20 mouse cellular contexts compared by ENCODE assay signal in the genomic region with DNA sequence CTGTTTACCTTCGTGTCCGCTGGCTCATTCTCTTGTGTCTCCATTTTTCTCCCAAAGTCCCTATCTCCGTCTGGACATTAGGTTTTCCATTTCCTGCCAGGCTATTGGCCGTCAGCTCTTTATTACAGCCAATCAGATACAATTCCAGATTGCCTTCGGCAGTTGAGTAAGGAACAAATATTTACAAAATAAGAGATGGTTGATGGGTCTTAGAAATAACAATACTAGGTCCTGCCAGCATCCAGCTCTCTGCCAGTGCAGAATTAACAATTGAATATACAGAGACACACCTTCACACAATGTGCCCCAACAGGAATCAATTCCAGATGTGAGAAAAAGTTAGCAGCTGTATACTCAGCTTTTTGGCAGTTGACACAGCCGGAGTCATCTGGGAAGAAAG. TPM values are rescaled to one million over a fixed set of nuclear protein-coding genes. Genes with fewer than 3 reads are reported as not detected.
DNase-seq lines count a peak whose midpoint lies in the region; ATAC-seq and TF ChIP-seq lines count a peak whose summit lies in the region.
"Had no signal": no experiment of that assay in that cellular context is flagged by ENCODE, and none has a peak within 500 bp of the region (broad histone marks: within the 10 kb centered on the region; RNA-seq: fewer than 3 reads in every experiment).

No protein-coding gene starts in this region.

- H3K36me3 ChIP-seq in liver, embryonic 13.5 days: no peaks in the 10 kb centered on the region
- no peaks in the 10 kb centered on the region for H3K36me3 ChIP-seq in liver, embryonic 11.5 days (ENCODE audit: control insufficient read depth, insufficient read depth, low read length)
- H3K36me3 ChIP-seq in ES-Bruce4 (ENCODE audit: control insufficient read depth, insufficient read depth, low read length, poor library complexity, severe bottlenecking): no peaks in the 10 kb centered on the region
- H3K36me3 ChIP-seq: embryonic facial prominence, embryonic 15.5 days; forebrain, embryonic 10.5 days; heart, embryonic 12.5 days; hindbrain, embryonic 10.5 days; intestine, embryonic 15.5 days had no signal

- no peak overlapping the region for H3K4me3 ChIP-seq in liver, embryonic 13.5 days (replicated peaks)
- H3K4me3 ChIP-seq in liver, embryonic 11.5 days (ENCODE audit: low read depth, low read length): no peak overlapping the region
- peak overlapping the region; percentile 32 for H3K4me3 ChIP-seq in ES-Bruce4 (ENCODE audit: low read depth, low read length)
- H3K4me3 ChIP-seq: embryonic facial prominence, embryonic 15.5 days; erythroblast, embryonic 14.5 days; forebrain, embryonic 10.5 days; heart, embryonic 12.5 days; hindbrain, embryonic 10.5 days; intestine, embryonic 15.5 days had no signal

- H3K9me3 ChIP-seq in liver, embryonic 13.5 days (replicated peaks): no peaks in the 10 kb centered on the region
- no peaks in the 10 kb centered on the region for H3K9me3 ChIP-seq in liver, embryonic 11.5 days (ENCODE audit: control insufficient read depth, low read length)
- H3K9me3 ChIP-seq in ES-Bruce4 (replicated peaks; ENCODE audit: control insufficient read depth, insufficient read depth, low read length, poor library complexity, severe bottlenecking): no peaks in the 10 kb centered on the region; the same call in 1 of the 2 replicates
- H3K9me3 ChIP-seq: embryonic facial prominence, embryonic 15.5 days; forebrain, embryonic 10.5 days; heart, embryonic 12.5 days; hindbrain, embryonic 10.5 days; intestine, embryonic 15.5 days had no signal

- H3K27ac ChIP-seq in liver, embryonic 13.5 days: peak overlapping the region; percentile 43; the same call in 1 of the 2 replicates
- H3K27ac ChIP-seq in liver, embryonic 11.5 days (ENCODE audit: low read depth, low read length): no peak overlapping the region
- peak overlapping the region; percentile 89 for H3K27ac ChIP-seq in ES-Bruce4 (ENCODE audit: insufficient read depth, low read length)
- H3K27ac ChIP-seq: embryonic facial prominence, embryonic 15.5 days; forebrain, embryonic 10.5 days; hindbrain, embryonic 10.5 days; hindbrain, embryonic 14.5 days; intestine, embryonic 15.5 days had no signal

- no peak for ATAC-seq in liver, embryonic 13.5 days (ENCODE audit: low read depth)
- no peak for ATAC-seq in liver, embryonic 11.5 days (replicated peaks; ENCODE audit: low FRiP score)
- ATAC-seq in frontal cortex, adult (ENCODE audit: low TSS enrichment): no peak
- ATAC-seq: forebrain, embryonic 14.5 days; intestine, embryonic 15.5 days had no signal

- H3K4me1 ChIP-seq in liver, embryonic 13.5 days (replicated peaks): peaks cover 39% of the 10 kb centered on the region
- H3K4me1 ChIP-seq in liver, embryonic 11.5 days (replicated peaks; ENCODE audit: control insufficient read depth, insufficient read depth, low read length): peaks cover 8% of the 10 kb centered on the region
- H3K4me1 ChIP-seq in ES-Bruce4 (ENCODE audit: control insufficient read depth, insufficient read depth, low read length): peaks cover 9% of the 10 kb centered on the region
- H3K4me1 ChIP-seq: embryonic facial prominence, embryonic 15.5 days; heart, embryonic 12.5 days; intestine, embryonic 15.5 days had no signal

- no peak for TF ChIP-seq CTCF in ES-Bruce4 (IDR thresholded peaks at IDR 0.05; ENCODE audit: low read depth, low read length)

- no peak for DNase-seq in liver, embryonic 13.5 days
- no peak for DNase-seq in liver, embryonic 11.5 days (ENCODE audit: low spot score)
- DNase-seq in 3T3-L1 (ENCODE audit: low read depth, low spot score) (peak; percentile 26), R1 (ENCODE audit: low read depth, low spot score) (peak; percentile 93)
- no peak for DNase-seq in cerebellum, adult 8-10 months
- DNase-seq: adrenal gland, postnatal 14 days; cerebellum, adult 11-12 months; cerebellum, adult 9-11 months; cerebellum, postnatal 36 days; gastrocnemius, postnatal 25 days had no signal

- H3K27me3 ChIP-seq in liver, embryonic 13.5 days: no peaks in the 10 kb centered on the region
- no peaks in the 10 kb centered on the region for H3K27me3 ChIP-seq in liver, embryonic 11.5 days (replicated peaks; ENCODE audit: control insufficient read depth, insufficient read depth, low read length)
- no peaks in the 10 kb centered on the region for H3K27me3 ChIP-seq in ES-Bruce4 (ENCODE audit: control insufficient read depth, insufficient read depth, low read length, poor library complexity, severe bottlenecking)
- H3K27me3 ChIP-seq: embryonic facial prominence, embryonic 15.5 days; heart, embryonic 12.5 days; intestine, embryonic 15.5 days had no signal

- WGBS in liver, embryonic 13.5 days (ENCODE audit: insufficient replicate concordance): 70% methylated on average over 6 of the region's 6 CpGs
- WGBS in liver, embryonic 11.5 days: 73% methylated on average over 6 of the region's 6 CpGs

- TF ChIP-seq EP300 in ES-Bruce4 (IDR thresholded peaks at IDR 0.05; ENCODE audit: insufficient read depth, low read depth, low read length): 0 out of 2 replicates have a peak, but pooled peaks have one; percentile 11

- H3K9ac ChIP-seq in liver, embryonic 13.5 days: 0 out of 2 replicates have a peak overlapping the region, but pooled peaks have one; percentile 6
- H3K9ac ChIP-seq in liver, embryonic 11.5 days (ENCODE audit: low read depth, low read length): no peak overlapping the region
- peak overlapping the region; percentile 48 for H3K9ac ChIP-seq in ES-Bruce4 (ENCODE audit: low read depth, poor library complexity, severe bottlenecking)
- H3K9ac ChIP-seq: embryonic facial prominence, embryonic 15.5 days; heart, embryonic 12.5 days; hindbrain, embryonic 14.5 days; intestine, embryonic 15.5 days had no signal

- no peak for TF ChIP-seq POLR2A in ES-Bruce4 (IDR thresholded peaks at IDR 0.05; ENCODE audit: insufficient read depth, low read length)

- no peak overlapping the region for H3K4me2 ChIP-seq in liver, embryonic 13.5 days
- H3K4me2 ChIP-seq in liver, embryonic 11.5 days: no peak overlapping the region
- H3K4me2 ChIP-seq: embryonic facial prominence, embryonic 15.5 days; heart, embryonic 12.5 days; hindbrain, embryonic 14.5 days; intestine, embryonic 15.5 days had no signal

RNA-seq across cellular contexts. Expression of a gene that starts 9.9 kb away (rescaled TPM):
- 0.51 and 0.60 TPM in 2 replicates for polyA plus RNA-seq in liver, embryonic 13.5 days (2015; fragmentation: Nextera tagmentation; extraction: Ambion mirVana)
- 0.32 and 0.33 TPM in 2 replicates for polyA plus RNA-seq in liver, embryonic 11.5 days (2014; fragmentation: Nextera tagmentation; extraction: Ambion mirVana)
- 0.52 and 0.88 TPM in 2 replicates for polyA plus RNA-seq in ES-Bruce4 (2011; ENCODE audit: insufficient read depth, insufficient read length, low read depth, missing spikeins)
- polyA plus RNA-seq: forebrain, embryonic 10.5 days; heart, embryonic 12.5 days; hindbrain, embryonic 14.5 days had no signal

RNA-seq across cellular contexts. Expression of a gene that starts 11.2 kb away (rescaled TPM):
- 0.02 TPM in 1 of 2 replicates, not detected in the other for polyA plus RNA-seq in liver, embryonic 13.5 days (2015; fragmentation: Nextera tagmentation; extraction: Ambion mirVana)
- 0.06 TPM in 1 of 2 replicates, not detected in the other for polyA plus RNA-seq in liver, embryonic 11.5 days (2014; fragmentation: Nextera tagmentation; extraction: Ambion mirVana)
- polyA plus RNA-seq in ES-Bruce4 (2011; ENCODE audit: insufficient read depth, insufficient read length, low read depth, missing spikeins): 12.1 and 13.3 TPM in 2 replicates
- polyA plus RNA-seq: erythroblast, embryonic 14.5 days; forebrain, embryonic 14.5 days; hindbrain, embryonic 14.5 days had no signal

RNA-seq across cellular contexts. Expression of a gene that starts 28.1 kb away (rescaled TPM):
- polyA plus RNA-seq in liver, embryonic 13.5 days (2015; fragmentation: Nextera tagmentation; extraction: Ambion mirVana): 1.9 and 2.1 TPM in 2 replicates
- 2.0 and 2.4 TPM in 2 replicates for polyA plus RNA-seq in liver, embryonic 11.5 days (2014; fragmentation: Nextera tagmentation; extraction: Ambion mirVana)
- polyA plus RNA-seq in ES-Bruce4 (2011; ENCODE audit: insufficient read depth, insufficient read length, low read depth, missing spikeins): 29.6 and 35.2 TPM in 2 replicates

RNA-seq across cellular contexts. Expression of a gene that starts 59.5 kb away (rescaled TPM):
- polyA plus RNA-seq in liver, embryonic 13.5 days (2015; fragmentation: Nextera tagmentation; extraction: Ambion mirVana): 6.0 and 6.2 TPM in 2 replicates
- polyA plus RNA-seq in liver, embryonic 11.5 days (2014; fragmentation: Nextera tagmentation; extraction: Ambion mirVana): 13.2 and 13.6 TPM in 2 replicates
- polyA plus RNA-seq in ES-Bruce4 (2011; ENCODE audit: insufficient read depth, insufficient read length, low read depth, missing spikeins): 19.9 and 20.5 TPM in 2 replicates

Comparison
In these comparisons a context has a peak if more than half of its experiments do, and no peak if none do; other contexts are left out.
1. DNase-seq: peak in 3T3-L1 (single experiment) and R1 (single experiment); none in liver, embryonic 13.5 days (single experiment), liver, embryonic 11.5 days (single experiment) and cerebellum, adult 8-10 months (single experiment).
2. RNA of a gene that starts 11.2 kb away (polyA plus RNA-seq): 12.1 to 13.3 TPM in ES-Bruce4; 0.02 TPM in liver, embryonic 13.5 days and 0.06 TPM in liver, embryonic 11.5 days; every median in the first group is over 10 times any median in the second.